Mouse (Mus musculus): Measurements from ENCODE around the gene Gm17555. TPM values are rescaled to one million over a fixed set of nuclear protein-coding genes. Genes with fewer than 3 reads are reported as not detected.

Gene Gm17555
- not detected for total RNA-seq (2023)

DNA sequence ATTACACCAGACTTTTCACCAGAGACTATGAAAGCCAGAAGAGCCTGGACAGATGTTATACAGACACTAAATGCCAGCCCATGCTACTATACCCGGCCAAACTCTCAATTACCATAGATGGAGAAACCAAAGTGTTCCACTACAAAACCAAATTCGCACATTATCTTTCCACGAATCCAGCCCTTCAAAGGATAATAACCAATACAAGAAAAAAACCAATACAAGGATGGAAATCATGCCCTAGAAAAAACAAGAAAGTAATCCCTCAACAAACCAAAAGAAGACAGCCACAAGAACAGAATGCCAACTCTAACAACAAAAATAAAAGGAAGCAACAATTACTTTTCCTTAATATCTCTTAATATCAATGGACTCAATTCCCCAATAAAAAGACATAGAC is at the start of gene Gm17555:
TSS of gene Gm17555 (plus strand) at position 301 of the 400 bp plus-strand sequence.

Other genes with a start within 250 kb of the Gm17555 start
- gene Fgf7, start 180.4 kb upstream of the Gm17555 start, total RNA-seq (2023), result not detected
- gene Fam227b, start 63.1 kb upstream of the Gm17555 start, total RNA-seq (2023), result not detected
- 1 to 10 TPM; 5.1 TPM for gene Dtwd1, start 63.0 kb upstream of the Gm17555 start, total RNA-seq (2023)

All from neutrophil, adult 83 days (primary cell).